Comparison of ENCODE assay signal across 19 mouse cellular contexts in the genomic region with DNA sequence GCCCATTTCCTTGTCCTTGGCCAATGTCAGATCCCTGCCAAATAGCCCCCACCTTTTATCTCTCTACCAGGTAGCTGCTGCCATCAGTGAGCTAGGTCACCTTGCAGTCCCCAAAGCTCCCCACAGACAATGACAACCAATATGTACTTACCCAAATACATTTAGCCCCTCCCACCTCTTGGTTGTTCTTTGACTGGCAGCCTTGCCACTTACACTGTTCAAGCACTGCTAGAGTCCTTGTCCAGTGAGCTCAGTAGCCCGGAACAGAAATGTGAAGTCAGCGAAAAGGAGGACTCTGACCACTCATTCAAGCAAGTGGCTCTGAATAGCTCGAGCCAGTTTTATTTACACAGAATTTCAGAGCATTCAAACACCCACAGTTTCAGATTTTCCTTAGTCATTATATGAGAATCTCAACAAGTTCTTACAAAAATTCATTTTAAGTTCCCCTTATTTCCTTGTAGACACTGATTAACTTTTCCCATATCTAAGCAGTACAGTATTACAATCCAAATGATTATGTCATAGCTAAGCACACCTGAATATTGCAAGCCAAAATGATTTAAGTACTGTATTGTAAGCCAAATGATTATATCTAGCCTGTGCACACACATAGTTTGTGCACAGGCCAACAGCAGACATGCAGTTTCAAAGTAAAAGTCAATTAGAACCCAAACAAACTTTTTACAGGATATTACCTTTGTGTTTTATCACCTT. TPM values are rescaled to one million over a fixed set of nuclear protein-coding genes. Genes with fewer than 3 reads are reported as not detected.
A peak's percentile ranks its signal among the peaks of the same experiment; 100 is the strongest.
DNase-seq lines count a peak whose midpoint lies in the region; ATAC-seq and TF ChIP-seq lines count a peak whose summit lies in the region.
"Had no signal": no experiment of that assay in that cellular context is flagged by ENCODE, and none has a peak within 500 bp of the region (broad histone marks: within the 10 kb centered on the region; RNA-seq: fewer than 3 reads in every experiment).

No protein-coding gene starts in this region.

- TF ChIP-seq EP300 in stomach, postnatal 0 days (optimal IDR thresholded peaks at IDR 0.05), result no peak

- H3K4me1 ChIP-seq in lung, embryonic 14.5 days (ENCODE audit: insufficient read depth), result no peaks in the 10 kb centered on the region
- 0 out of 2 replicates have a peak, but pooled peaks cover 5% of the 10 kb centered on the region for H3K4me1 ChIP-seq in kidney, adult 2 months (ENCODE audit: control insufficient read depth, insufficient read depth, low read length)
- no peaks in the 10 kb centered on the region for H3K4me1 ChIP-seq in stomach, postnatal 0 days (replicated peaks; ENCODE audit: control insufficient read depth, insufficient read depth)
- H3K4me1 ChIP-seq in forebrain, embryonic 14.5 days (ENCODE audit: control insufficient read depth, insufficient read depth, low read length), result no peaks in the 10 kb centered on the region
- H3K4me1 ChIP-seq: embryonic facial prominence, embryonic 13.5 days; heart, embryonic 12.5 days; hindbrain, embryonic 15.5 days; intestine, embryonic 15.5 days had no signal

- WGBS in lung, embryonic 14.5 days, result 57% methylated on average over 3 of the region's 3 CpGs
- 26% methylated on average over 3 of the region's 3 CpGs for WGBS in kidney, adult 2 months
- 66% methylated on average over 3 of the region's 3 CpGs for WGBS in stomach, postnatal 0 days
- 66% methylated on average over 3 of the region's 3 CpGs for WGBS in forebrain, embryonic 14.5 days

- H3K27me3 ChIP-seq in lung, embryonic 14.5 days (ENCODE audit: insufficient read depth, low read length), result no peaks in the 10 kb centered on the region
- H3K27me3 ChIP-seq in kidney, adult 2 months (replicated peaks; ENCODE audit: control insufficient read depth, insufficient read depth, low read length), result no peaks in the 10 kb centered on the region
- no peaks in the 10 kb centered on the region for H3K27me3 ChIP-seq in stomach, postnatal 0 days (ENCODE audit: control insufficient read depth, insufficient read depth, low read length)
- H3K27me3 ChIP-seq in forebrain, embryonic 14.5 days (replicated peaks; ENCODE audit: control insufficient read depth, insufficient read depth, low read length), result no peaks in the 10 kb centered on the region
- H3K27me3 ChIP-seq: embryonic facial prominence, embryonic 13.5 days; heart, embryonic 12.5 days; hindbrain, embryonic 15.5 days; intestine, embryonic 15.5 days had no signal

- H3K36me3 ChIP-seq in lung, embryonic 14.5 days (ENCODE audit: insufficient read depth), result no peaks in the 10 kb centered on the region
- no peaks in the 10 kb centered on the region for H3K36me3 ChIP-seq in kidney, adult 2 months (ENCODE audit: control insufficient read depth, insufficient read depth, low read length)
- no peaks in the 10 kb centered on the region for H3K36me3 ChIP-seq in stomach, postnatal 0 days (ENCODE audit: control insufficient read depth, insufficient read depth, low read length)
- H3K36me3 ChIP-seq in forebrain, embryonic 14.5 days (ENCODE audit: control insufficient read depth, insufficient read depth, low read length), result no peaks in the 10 kb centered on the region
- H3K36me3 ChIP-seq: embryonic facial prominence, embryonic 13.5 days; heart, embryonic 12.5 days; hindbrain, embryonic 15.5 days; intestine, embryonic 15.5 days had no signal

- TF ChIP-seq CTCF in lung, embryonic 14.5 days (IDR thresholded peaks at IDR 0.05; ENCODE audit: low read depth), result no peak
- no peak for TF ChIP-seq CTCF in kidney, adult 2 months (conservative IDR thresholded peaks at IDR 0.05; ENCODE audit: insufficient read depth, insufficient read length, low read depth, low read length)
- no peak for TF ChIP-seq CTCF in stomach, postnatal 0 days (IDR thresholded peaks at IDR 0.05; ENCODE audit: low read depth)

- ATAC-seq in lung, embryonic 14.5 days (ENCODE audit: insufficient read depth), result no peak; the same call in 1 of the 2 replicates
- ATAC-seq in stomach, postnatal 0 days (ENCODE audit: low FRiP score, low TSS enrichment), result peak; percentile 85
- ATAC-seq in forebrain, embryonic 14.5 days, result no peak
- ATAC-seq: forebrain, postnatal 0 days; intestine, embryonic 15.5 days had no signal

- H3K9me3 ChIP-seq in lung, embryonic 14.5 days (ENCODE audit: low read depth, low read length), result no peaks in the 10 kb centered on the region
- no peaks in the 10 kb centered on the region for H3K9me3 ChIP-seq in stomach, postnatal 0 days (ENCODE audit: control insufficient read depth, low read length)
- no peaks in the 10 kb centered on the region for H3K9me3 ChIP-seq in forebrain, embryonic 14.5 days (replicated peaks; ENCODE audit: control insufficient read depth, low read length)
- H3K9me3 ChIP-seq: embryonic facial prominence, embryonic 13.5 days; heart, embryonic 12.5 days; hindbrain, embryonic 15.5 days; intestine, embryonic 15.5 days had no signal

- DNase-seq in lung, embryonic 14.5 days, result peak; percentile 16
- no peak for DNase-seq in lung, postnatal 14 days
- DNase-seq in kidney, adult 2 months, result peak; percentile 89
- peak; percentile 59 for DNase-seq in kidney, postnatal 14 days
- DNase-seq in stomach, postnatal 0 days (ENCODE audit: low spot score), result no peak
- DNase-seq in heart, postnatal 4 days, result no peak
- DNase-seq in cerebellum, adult 11-12 months, result no peak
- DNase-seq in forebrain, embryonic 14.5 days (ENCODE audit: low spot score), result no peak
- DNase-seq: B cell, adult 2 months; cerebellum, adult 9-11 months; forebrain, postnatal 0 days; left cerebral cortex, postnatal 4 days had no signal

- H3K4me3 ChIP-seq in lung, embryonic 14.5 days (ENCODE audit: low read depth, low read length), result no peak overlapping the region
- H3K4me3 ChIP-seq in kidney, adult 2 months (ENCODE audit: insufficient read depth, low read depth, low read length), result no peak overlapping the region
- H3K4me3 ChIP-seq in stomach, postnatal 0 days (ENCODE audit: low read depth, low read length), result no peak overlapping the region
- no peak overlapping the region for H3K4me3 ChIP-seq in forebrain, embryonic 14.5 days (ENCODE audit: low read depth, low read length)
- H3K4me3 ChIP-seq: embryonic facial prominence, embryonic 13.5 days; heart, embryonic 12.5 days; hindbrain, embryonic 15.5 days; intestine, embryonic 15.5 days; layer of hippocampus, adult 2 months; left cerebral cortex, adult 2 months had no signal

- no peak overlapping the region for H3K4me2 ChIP-seq in lung, embryonic 14.5 days
- H3K4me2 ChIP-seq in stomach, postnatal 0 days (replicated peaks; ENCODE audit: low read depth), result no peak overlapping the region
- no peak overlapping the region for H3K4me2 ChIP-seq in forebrain, embryonic 14.5 days (ENCODE audit: low read length)
- H3K4me2 ChIP-seq: embryonic facial prominence, embryonic 13.5 days; heart, embryonic 12.5 days; hindbrain, embryonic 15.5 days; intestine, embryonic 15.5 days; liver, embryonic 11.5 days had no signal

- no peak overlapping the region for H3K27ac ChIP-seq in lung, embryonic 14.5 days (ENCODE audit: low read depth)
- no peak overlapping the region; the same call in 1 of the 2 replicates for H3K27ac ChIP-seq in kidney, adult 2 months (ENCODE audit: insufficient read depth, low read depth, low read length)
- H3K27ac ChIP-seq in stomach, postnatal 0 days (replicated peaks), result no peak overlapping the region
- no peak overlapping the region for H3K27ac ChIP-seq in forebrain, embryonic 14.5 days (ENCODE audit: low read depth, low read length)
- H3K27ac ChIP-seq: embryonic facial prominence, embryonic 13.5 days; hindbrain, embryonic 15.5 days; intestine, embryonic 15.5 days; layer of hippocampus, adult 2 months; left cerebral cortex, adult 2 months had no signal

- no peak overlapping the region for H3K9ac ChIP-seq in lung, embryonic 14.5 days
- H3K9ac ChIP-seq in stomach, postnatal 0 days (ENCODE audit: low read length), result no peak overlapping the region
- H3K9ac ChIP-seq in forebrain, embryonic 14.5 days (ENCODE audit: low read length), result no peak overlapping the region
- H3K9ac ChIP-seq: embryonic facial prominence, embryonic 13.5 days; forebrain, postnatal 0 days; heart, embryonic 12.5 days; hindbrain, embryonic 15.5 days; intestine, embryonic 15.5 days had no signal

- no peak for TF ChIP-seq POLR2A in kidney, adult 2 months (IDR thresholded peaks at IDR 0.05; ENCODE audit: low read depth, low read length)

RNA-seq across cellular contexts. Expression of a gene that starts 40.1 kb away (rescaled TPM):
- 56.7 and 67.2 TPM in 2 replicates for polyA plus RNA-seq in lung, embryonic 14.5 days (2014; fragmentation: Nextera tagmentation; extraction: Ambion mirVana)
- 53.8 and 57.1 TPM in 2 replicates for polyA plus RNA-seq in kidney, adult 2 months (2012; rRNA removed)
- polyA plus RNA-seq in stomach, postnatal 0 days (2015; fragmentation: Nextera tagmentation; extraction: Ambion mirVana), result 14.4 and 17.4 TPM in 2 replicates
- 10 to 100 TPM; 32.9 to 36.0 TPM for total RNA-seq in heart, postnatal 4 days (2021)
- polyA plus RNA-seq in forebrain, embryonic 14.5 days (2014; fragmentation: Nextera tagmentation; extraction: Ambion mirVana), result 150 and 200 TPM in 2 replicates

Comparison
In these comparisons a context has a peak if more than half of its experiments do, and no peak if none do; other contexts are left out.
1. DNase-seq: peak in lung, embryonic 14.5 days (single experiment), kidney, adult 2 months (single experiment) and kidney, postnatal 14 days (single experiment); none in lung, postnatal 14 days (single experiment), stomach, postnatal 0 days (single experiment), heart, postnatal 4 days (single experiment), cerebellum, adult 11-12 months (single experiment) and forebrain, embryonic 14.5 days (single experiment).